Mouse (Mus musculus): Measurements from ENCODE around the gene Gm49358. TPM values are rescaled to one million over a fixed set of nuclear protein-coding genes. Genes with fewer than 3 reads are reported as not detected.

The Gm49358 gene
- polyA plus RNA-seq, 1 experiment = not detected

GRCm38 (mm10) chr10:86744306-86744705 lies 19.5 kb upstream of the Gm49358 start:
- Histone ChIP-seq H3K4me1 (ENCODE audit: control insufficient read depth, insufficient read depth, insufficient read length, low read length) (no peaks in the 10 kb centered on the region), H3K27me3 (ENCODE audit: control insufficient read depth, insufficient read depth, low read length) (no peaks in the 10 kb centered on the region), H3K4me3 (ENCODE audit: low read depth, low read length) (no peak overlapping the region), H3K27ac (ENCODE audit: insufficient read depth, low read depth, low read length) (no peak overlapping the region), H3K36me3 (ENCODE audit: control insufficient read depth, insufficient read depth, low read length) (no peaks in the 10 kb centered on the region)
- TF ChIP-seq CTCF (IDR thresholded peaks at IDR 0.05; ENCODE audit: extremely low read depth, insufficient read length, insufficient replicate concordance, low read depth, low read length) (no peak), POLR2A (IDR thresholded peaks at IDR 0.05; ENCODE audit: low read depth, low read length) (no peak)
- 88% methylated on average over 7 of the region's 7 CpGs for WGBS

- no peak overlapping the region for H3K4me3 ChIP-seq (ENCODE audit: low read depth, low read length)
- 83% methylated on average over 6 of the region's 6 CpGs for WGBS
- H3K27me3 ChIP-seq (ENCODE audit: control insufficient read depth, insufficient read depth, low read length) = no peaks in the 10 kb centered on the region
- H3K4me1 ChIP-seq (ENCODE audit: control insufficient read depth, insufficient read depth, insufficient read length, low read length) = no peaks in the 10 kb centered on the region
- H3K36me3 ChIP-seq (ENCODE audit: control insufficient read depth, insufficient read depth, low read length) = no peaks in the 10 kb centered on the region
- no peak for TF ChIP-seq POLR2A (IDR thresholded peaks at IDR 0.05; ENCODE audit: low read depth, low read length)
- no peak for TF ChIP-seq CTCF (IDR thresholded peaks at IDR 0.05; ENCODE audit: extremely low read depth, insufficient read length, insufficient replicate concordance, low read depth, low read length)
- H3K27ac ChIP-seq (ENCODE audit: insufficient read depth, low read depth, low read length) = no peak overlapping the region
Observed at GRCm38 (mm10) chr10:86755816-86756502, 7.8 kb upstream of the Gm49358 start.

- 96% methylated on average over 1 of the region's 1 CpGs for WGBS
Observed at GRCm38 (mm10) chr10:86757724-86758123, 6.0 kb upstream of the Gm49358 start.

GRCm38 (mm10) chr10:86758211-86758610 lies 5.6 kb upstream of the Gm49358 start:
- H3K4me3 ChIP-seq (ENCODE audit: low read depth, low read length) = no peak overlapping the region
- no peaks in the 10 kb centered on the region for H3K36me3 ChIP-seq (ENCODE audit: control insufficient read depth, insufficient read depth, low read length)
- no peak overlapping the region for H3K27ac ChIP-seq (ENCODE audit: insufficient read depth, low read depth, low read length)
- no peaks in the 10 kb centered on the region for H3K27me3 ChIP-seq (ENCODE audit: control insufficient read depth, insufficient read depth, low read length)
- no peaks in the 10 kb centered on the region for H3K4me1 ChIP-seq (ENCODE audit: control insufficient read depth, insufficient read depth, insufficient read length, low read length)
- TF ChIP-seq POLR2A (IDR thresholded peaks at IDR 0.05; ENCODE audit: low read depth, low read length) = no peak
- TF ChIP-seq CTCF (IDR thresholded peaks at IDR 0.05; ENCODE audit: extremely low read depth, insufficient read length, insufficient replicate concordance, low read depth, low read length) = no peak
- WGBS = 89% methylated on average over 6 of the region's 6 CpGs

More at GRCm38 (mm10) chr10:86757724-86758123, 6.0 kb upstream of the Gm49358 start:
- Histone ChIP-seq H3K27ac (ENCODE audit: insufficient read depth, low read depth, low read length) (no peak overlapping the region), H3K4me1 (ENCODE audit: control insufficient read depth, insufficient read depth, insufficient read length, low read length) (no peaks in the 10 kb centered on the region), H3K36me3 (ENCODE audit: control insufficient read depth, insufficient read depth, low read length) (no peaks in the 10 kb centered on the region), H3K4me3 (ENCODE audit: low read depth, low read length) (no peak overlapping the region), H3K27me3 (ENCODE audit: control insufficient read depth, insufficient read depth, low read length) (no peaks in the 10 kb centered on the region)
- TF ChIP-seq POLR2A (IDR thresholded peaks at IDR 0.05; ENCODE audit: low read depth, low read length) (no peak), CTCF (IDR thresholded peaks at IDR 0.05; ENCODE audit: extremely low read depth, insufficient read length, insufficient replicate concordance, low read depth, low read length) (no peak)

GRCm38 (mm10) chr10:86761236-86761635 lies 2.5 kb upstream of the Gm49358 start:
- Histone ChIP-seq H3K4me3 (ENCODE audit: low read depth, low read length) (no peak overlapping the region), H3K27me3 (ENCODE audit: control insufficient read depth, insufficient read depth, low read length) (no peaks in the 10 kb centered on the region), H3K4me1 (ENCODE audit: control insufficient read depth, insufficient read depth, insufficient read length, low read length) (no peaks in the 10 kb centered on the region), H3K36me3 (ENCODE audit: control insufficient read depth, insufficient read depth, low read length) (no peaks in the 10 kb centered on the region), H3K27ac (ENCODE audit: insufficient read depth, low read depth, low read length) (no peak overlapping the region)
- no peak for TF ChIP-seq CTCF (IDR thresholded peaks at IDR 0.05; ENCODE audit: extremely low read depth, insufficient read length, insufficient replicate concordance, low read depth, low read length)
- TF ChIP-seq POLR2A (IDR thresholded peaks at IDR 0.05; ENCODE audit: low read depth, low read length) = no peak
- WGBS = 94% methylated on average over 1 of the region's 1 CpGs

GRCm38 (mm10) chr10:86761722-86762383 lies 1.9 kb upstream of the Gm49358 start:
- TF ChIP-seq CTCF (IDR thresholded peaks at IDR 0.05; ENCODE audit: extremely low read depth, insufficient read length, insufficient replicate concordance, low read depth, low read length) (no peak), POLR2A (IDR thresholded peaks at IDR 0.05; ENCODE audit: low read depth, low read length) (no peak)
- 78% methylated on average over 7 of the region's 7 CpGs for WGBS
- Histone ChIP-seq H3K4me1 (ENCODE audit: control insufficient read depth, insufficient read depth, insufficient read length, low read length) (no peaks in the 10 kb centered on the region), H3K36me3 (ENCODE audit: control insufficient read depth, insufficient read depth, low read length) (no peaks in the 10 kb centered on the region), H3K27me3 (ENCODE audit: control insufficient read depth, insufficient read depth, low read length) (peaks cover under 1% of the 10 kb centered on the region; the same call in 1 of the 2 replicates), H3K4me3 (ENCODE audit: low read depth, low read length) (no peak overlapping the region), H3K27ac (ENCODE audit: insufficient read depth, low read depth, low read length) (no peak overlapping the region)

- WGBS = 83% methylated on average over 3 of the region's 3 CpGs
- Histone ChIP-seq H3K4me3 (ENCODE audit: low read depth, low read length) (no peak overlapping the region), H3K27ac (ENCODE audit: insufficient read depth, low read depth, low read length) (no peak overlapping the region), H3K27me3 (ENCODE audit: control insufficient read depth, insufficient read depth, low read length) (peaks cover 3% of the 10 kb centered on the region; the same call in 1 of the 2 replicates), H3K4me1 (ENCODE audit: control insufficient read depth, insufficient read depth, insufficient read length, low read length) (no peaks in the 10 kb centered on the region), H3K36me3 (ENCODE audit: control insufficient read depth, insufficient read depth, low read length) (no peaks in the 10 kb centered on the region)
- TF ChIP-seq POLR2A (IDR thresholded peaks at IDR 0.05; ENCODE audit: low read depth, low read length) = no peak
- no peak for TF ChIP-seq CTCF (IDR thresholded peaks at IDR 0.05; ENCODE audit: extremely low read depth, insufficient read length, insufficient replicate concordance, low read depth, low read length)
Observed at GRCm38 (mm10) chr10:86762384-86762730, 1.4 kb upstream of the Gm49358 start.
